In genomic region chr8:70775227-70775626, GRCm38 (mm10) we compare ENCODE assay signal across 8 mouse cellular contexts. TPM values are rescaled to one million over a fixed set of nuclear protein-coding genes. Genes with fewer than 3 reads are reported as not detected.
DNase-seq lines count a peak whose midpoint lies in the region; ATAC-seq lines count a peak whose summit lies in the region.

No protein-coding gene starts in this region.

- peak overlapping the region; percentile 73 for H3K4me3 ChIP-seq in heart, embryonic 11.5 days (ENCODE audit: low read depth, low read length)
- peak overlapping the region; percentile 59 for H3K4me3 ChIP-seq in embryonic facial prominence, embryonic 12.5 days
- peak overlapping the region; percentile 82 for H3K4me3 ChIP-seq in hindbrain, embryonic 12.5 days
- H3K4me3 ChIP-seq in midbrain, embryonic 14.5 days (replicated peaks; ENCODE audit: low read depth, low read length), result peak overlapping the region; percentile 93

- H3K27ac ChIP-seq in heart, embryonic 11.5 days (ENCODE audit: low read depth, low read length), result no peak overlapping the region
- H3K27ac ChIP-seq in embryonic facial prominence, embryonic 12.5 days, result no peak overlapping the region
- H3K27ac ChIP-seq in hindbrain, embryonic 12.5 days, result no peak overlapping the region
- H3K27ac ChIP-seq in midbrain, embryonic 14.5 days (replicated peaks; ENCODE audit: low read depth, low read length), result no peak overlapping the region

- no peaks in the 10 kb centered on the region for H3K9me3 ChIP-seq in heart, embryonic 11.5 days (replicated peaks; ENCODE audit: control insufficient read depth, low read length)
- no peaks in the 10 kb centered on the region for H3K9me3 ChIP-seq in embryonic facial prominence, embryonic 12.5 days
- no peaks in the 10 kb centered on the region for H3K9me3 ChIP-seq in hindbrain, embryonic 12.5 days (replicated peaks)
- H3K9me3 ChIP-seq in midbrain, embryonic 14.5 days (ENCODE audit: control insufficient read depth, low read length), result no peaks in the 10 kb centered on the region

- H3K4me1 ChIP-seq in heart, embryonic 11.5 days (ENCODE audit: control insufficient read depth, insufficient read depth, low read length), result peaks cover 24% of the 10 kb centered on the region
- H3K4me1 ChIP-seq in embryonic facial prominence, embryonic 12.5 days, result peaks cover 40% of the 10 kb centered on the region
- H3K4me1 ChIP-seq in hindbrain, embryonic 12.5 days, result peaks cover 42% of the 10 kb centered on the region
- peaks cover 25% of the 10 kb centered on the region for H3K4me1 ChIP-seq in midbrain, embryonic 14.5 days (ENCODE audit: control insufficient read depth, insufficient read depth, low read length)

- H3K4me2 ChIP-seq in heart, embryonic 11.5 days, result peak overlapping the region; percentile 94
- H3K4me2 ChIP-seq in embryonic facial prominence, embryonic 12.5 days (replicated peaks), result peak overlapping the region; percentile 88
- H3K4me2 ChIP-seq in hindbrain, embryonic 12.5 days (replicated peaks), result peak overlapping the region; percentile 90
- H3K4me2 ChIP-seq in midbrain, embryonic 14.5 days (ENCODE audit: low read length), result peak overlapping the region; percentile 72

- WGBS in heart, embryonic 11.5 days (ENCODE audit: insufficient replicate concordance), result 85% methylated on average over 5 of the region's 5 CpGs
- 86% methylated on average over 5 of the region's 5 CpGs for WGBS in embryonic facial prominence, embryonic 12.5 days
- 92% methylated on average over 5 of the region's 5 CpGs for WGBS in hindbrain, embryonic 12.5 days
- WGBS in midbrain, embryonic 14.5 days, result 90% methylated on average over 5 of the region's 5 CpGs

- H3K9ac ChIP-seq in heart, embryonic 11.5 days (ENCODE audit: low read depth, low read length), result no peak overlapping the region
- H3K9ac ChIP-seq in embryonic facial prominence, embryonic 12.5 days, result peak overlapping the region; percentile 87
- H3K9ac ChIP-seq in hindbrain, embryonic 12.5 days, result peak overlapping the region; percentile 87
- H3K9ac ChIP-seq in midbrain, embryonic 14.5 days (replicated peaks; ENCODE audit: low read length), result peak overlapping the region; percentile 99

- no peaks in the 10 kb centered on the region for H3K27me3 ChIP-seq in heart, embryonic 11.5 days (ENCODE audit: control insufficient read depth, insufficient read depth, low read length)
- H3K27me3 ChIP-seq in embryonic facial prominence, embryonic 12.5 days, result no peaks in the 10 kb centered on the region
- H3K27me3 ChIP-seq in hindbrain, embryonic 12.5 days, result no peaks in the 10 kb centered on the region
- no peaks in the 10 kb centered on the region for H3K27me3 ChIP-seq in midbrain, embryonic 14.5 days (ENCODE audit: control insufficient read depth, insufficient read depth, low read length)

- DNase-seq in heart, adult 8-10 months (ENCODE audit: low spot score), result no peak
- DNase-seq in midbrain, embryonic 14.5 days, result no peak
- no peak for DNase-seq in spleen, postnatal 4 days (ENCODE audit: low spot score in 2 of 2)
- no peak for DNase-seq in urinary bladder, postnatal 14 days (ENCODE audit: low spot score)
- DNase-seq in thymus, postnatal 36 days, result no peak

- ATAC-seq in heart, embryonic 11.5 days (replicated peaks; ENCODE audit: insufficient number of reproducible peaks, low FRiP score, low TSS enrichment), result no peak
- ATAC-seq in embryonic facial prominence, embryonic 12.5 days (ENCODE audit: insufficient number of reproducible peaks, insufficient read depth, low FRiP score, low TSS enrichment), result no peak
- ATAC-seq in hindbrain, embryonic 12.5 days (ENCODE audit: low FRiP score), result no peak
- ATAC-seq in midbrain, embryonic 14.5 days (ENCODE audit: low FRiP score, low TSS enrichment), result no peak

- peaks cover 10% of the 10 kb centered on the region for H3K36me3 ChIP-seq in heart, embryonic 11.5 days (ENCODE audit: control insufficient read depth, insufficient read depth, low read length)
- peaks cover 67% of the 10 kb centered on the region for H3K36me3 ChIP-seq in embryonic facial prominence, embryonic 12.5 days
- H3K36me3 ChIP-seq in hindbrain, embryonic 12.5 days, result peaks cover 68% of the 10 kb centered on the region
- peaks cover 62% of the 10 kb centered on the region for H3K36me3 ChIP-seq in midbrain, embryonic 14.5 days (ENCODE audit: control insufficient read depth, insufficient read depth, low read length)

RNA-seq across cellular contexts. Expression of gene Pik3r2, which starts 1.3 kb away (rescaled TPM):
- polyA plus RNA-seq in heart, embryonic 11.5 days (2014; fragmentation: Nextera tagmentation; extraction: Ambion mirVana), result 21.5 and 23.1 TPM in 2 replicates
- total RNA-seq in heart, adult 8-10 months (2022), result 10 to 100 TPM; 19.3 to 24.1 (median 22.2) TPM
- 76.8 and 78.0 TPM in 2 replicates for polyA plus RNA-seq in embryonic facial prominence, embryonic 12.5 days (2016; fragmentation: Nextera tagmentation; extraction: Ambion mirVana)
- 84.5 and 85.5 TPM in 2 replicates for polyA plus RNA-seq in hindbrain, embryonic 12.5 days (2016; fragmentation: Nextera tagmentation; extraction: Ambion mirVana)
- 79.2 and 84.7 TPM in 2 replicates for polyA plus RNA-seq in midbrain, embryonic 14.5 days (2014; fragmentation: Nextera tagmentation; extraction: Ambion mirVana)

RNA-seq across cellular contexts. Expression of gene Mpv17l2, which starts 14.5 kb away (rescaled TPM):
- 42.5 and 42.6 TPM in 2 replicates for polyA plus RNA-seq in heart, embryonic 11.5 days (2014; fragmentation: Nextera tagmentation; extraction: Ambion mirVana)
- 10 to 100 TPM; 23.2 to 32.5 (median 27.7) TPM for total RNA-seq in heart, adult 8-10 months (2022)
- 32.7 and 35.7 TPM in 2 replicates for polyA plus RNA-seq in embryonic facial prominence, embryonic 12.5 days (2016; fragmentation: Nextera tagmentation; extraction: Ambion mirVana)
- polyA plus RNA-seq in hindbrain, embryonic 12.5 days (2016; fragmentation: Nextera tagmentation; extraction: Ambion mirVana), result 38.2 and 38.3 TPM in 2 replicates
- polyA plus RNA-seq in midbrain, embryonic 14.5 days (2014; fragmentation: Nextera tagmentation; extraction: Ambion mirVana), result 37.1 and 39.0 TPM in 2 replicates

RNA-seq across cellular contexts. Expression of gene Rab3a, which starts 20.7 kb away (rescaled TPM):
- 16.2 and 21.3 TPM in 2 replicates for polyA plus RNA-seq in heart, embryonic 11.5 days (2014; fragmentation: Nextera tagmentation; extraction: Ambion mirVana)
- total RNA-seq in heart, adult 8-10 months (2022), result 10 to 100 TPM; 46.3 to 60.7 (median 50.6) TPM
- polyA plus RNA-seq in embryonic facial prominence, embryonic 12.5 days (2016; fragmentation: Nextera tagmentation; extraction: Ambion mirVana), result 27.0 and 27.6 TPM in 2 replicates
- polyA plus RNA-seq in hindbrain, embryonic 12.5 days (2016; fragmentation: Nextera tagmentation; extraction: Ambion mirVana), result 126 and 134 TPM in 2 replicates
- polyA plus RNA-seq in midbrain, embryonic 14.5 days (2014; fragmentation: Nextera tagmentation; extraction: Ambion mirVana), result 407 and 464 TPM in 2 replicates

RNA-seq across cellular contexts. Expression of gene Mast3, which starts 29.6 kb away (rescaled TPM):
- polyA plus RNA-seq in heart, embryonic 11.5 days (2014; fragmentation: Nextera tagmentation; extraction: Ambion mirVana), result 7.8 and 8.5 TPM in 2 replicates
- 1 to 10 TPM; 6.5 to 8.4 (median 7.1) TPM for total RNA-seq in heart, adult 8-10 months (2022)
- polyA plus RNA-seq in embryonic facial prominence, embryonic 12.5 days (2016; fragmentation: Nextera tagmentation; extraction: Ambion mirVana), result 13.7 and 13.9 TPM in 2 replicates
- 16.0 and 17.7 TPM in 2 replicates for polyA plus RNA-seq in hindbrain, embryonic 12.5 days (2016; fragmentation: Nextera tagmentation; extraction: Ambion mirVana)
- 22.7 and 24.3 TPM in 2 replicates for polyA plus RNA-seq in midbrain, embryonic 14.5 days (2014; fragmentation: Nextera tagmentation; extraction: Ambion mirVana)

RNA-seq across cellular contexts. Expression of gene Il12rb1, which starts 33.0 kb away (rescaled TPM):
- polyA plus RNA-seq in heart, embryonic 11.5 days (2014; fragmentation: Nextera tagmentation; extraction: Ambion mirVana), result 0.07 TPM in 1 of 2 replicates, not detected in the other
- total RNA-seq in heart, adult 8-10 months (2022), result under 1 TPM in 2 of 4 experiments, not detected in 2; 0.16 to 0.49 TPM
- polyA plus RNA-seq in embryonic facial prominence, embryonic 12.5 days (2016; fragmentation: Nextera tagmentation; extraction: Ambion mirVana), result 0.13 TPM in 1 of 2 replicates, not detected in the other
- polyA plus RNA-seq in hindbrain, embryonic 12.5 days (2016; fragmentation: Nextera tagmentation; extraction: Ambion mirVana), result not detected in 2 replicates
- 0.45 TPM in 1 of 2 replicates, not detected in the other for polyA plus RNA-seq in midbrain, embryonic 14.5 days (2014; fragmentation: Nextera tagmentation; extraction: Ambion mirVana)
